Mouse (Mus musculus) liver, embryonic 11.5 days (tissue): ENCODE measurements around the gene Pold1. TPM values are rescaled to one million over a fixed set of nuclear protein-coding genes. Genes with fewer than 3 reads are reported as not detected.
A peak's percentile ranks its signal among the peaks of the same experiment; 100 is the strongest.

Source experiments
- ATAC-seq: fragments of 200-750 bp; cut with Nextera tagmentation; replicated peaks from 2 replicates; pipeline ENCODE4 v1.8.0; 2017; ENCODE audit warnings: moderate number of reproducible peaks, mild to moderate bottlenecking, moderate TSS enrichment, moderate library complexity; ENCODE audit not compliant: low FRiP score
- DNase-seq: peaks from one replicate; pipeline ENCODE4 v3.0.0-alpha.2; 2017; ENCODE audit warnings: low spot score
- H3K27ac ChIP-seq: fragments of 300-500 bp; sonication (generic); 2 replicates; pipeline ENCODE4 v1.5.1; 2014; ENCODE audit warnings: mild to moderate bottlenecking, low read depth, low read length, control low read depth
- H3K27me3 ChIP-seq: fragments of 300-500 bp; sonication (generic); replicated peaks from 2 replicates; pipeline ENCODE4 v1.6.1; 2014; ENCODE audit warnings: low read length, mixed read lengths; ENCODE audit not compliant: control insufficient read depth, insufficient read depth
- H3K36me3 ChIP-seq: fragments of 300-500 bp; sonication (generic); 2 replicates; pipeline ENCODE4 v1.6.1; 2014; ENCODE audit warnings: mild to moderate bottlenecking, low read length, moderate library complexity, mixed read lengths; ENCODE audit not compliant: control insufficient read depth, insufficient read depth
- H3K4me1 ChIP-seq: fragments of 300-500 bp; sonication (generic); replicated peaks from 2 replicates; pipeline ENCODE4 v1.6.1; 2014; ENCODE audit warnings: low read length, mixed read lengths; ENCODE audit not compliant: control insufficient read depth, insufficient read depth
- H3K4me2 ChIP-seq: fragments of 300-500 bp; sonication (generic); 2 replicates; pipeline ENCODE4 v1.6.1; 2014; ENCODE audit warnings: mild to moderate bottlenecking, control low read depth, moderate library complexity
- H3K4me3 ChIP-seq: fragments of 300-500 bp; sonication (generic); 2 replicates; pipeline ENCODE4 v1.5.1; 2014; ENCODE audit warnings: low read depth, low read length, control low read depth
- H3K9ac ChIP-seq: fragments of 300-500 bp; sonication (generic); 2 replicates; pipeline ENCODE4 v1.6.1; 2014; ENCODE audit warnings: low read depth, low read length, control low read depth
- H3K9me3 ChIP-seq: fragments of 300-500 bp; sonication (generic); 2 replicates; pipeline ENCODE4 v1.6.1; 2016; ENCODE audit warnings: low read length, inconsistent platforms, mixed read lengths; ENCODE audit not compliant: control insufficient read depth
- WGBS: fragments of 180-500 bp; shearing (Covaris S2); extraction: QIAGEN DNeasy Blood & Tissue Kit; methylation state at CpG from one replicate; pipeline ENCODE4 v1.1.7; 2014; 5-methylcytosine and 5-hydroxymethylcytosine counted together
- polyA plus RNA-seq: library from polyadenylated mRNA; unstranded; fragments of >200 nt; fragmentation: Nextera tagmentation; extraction: Ambion mirVana; gene quantifications from 2 replicates; pipeline ENCODE4 v1.2.1, GENCODE M21; 2014

Pold1 gene
- polyA plus RNA-seq, 1 experiment from 2014 or later = 119 TPM

- peak overlapping the region; percentile 78; the same call in 1 of the 2 replicates for H3K9ac ChIP-seq
- DNase-seq (no peak), ATAC-seq (no peak)
- H3K27ac ChIP-seq = no peak overlapping the region
- peak overlapping the region; percentile 5; the same call in 1 of the 2 replicates for H3K4me3 ChIP-seq
- peaks cover 23% of the 10 kb centered on the region for H3K36me3 ChIP-seq
- WGBS = 87% methylated on average over 12 of the region's 12 CpGs
- H3K9me3 ChIP-seq = no peaks in the 10 kb centered on the region
- peak overlapping the region; percentile 88 for H3K4me2 ChIP-seq
- H3K4me1 ChIP-seq = peaks cover 14% of the 10 kb centered on the region; the same call in 1 of the 2 replicates
- peaks cover under 1% of the 10 kb centered on the region; the same call in 1 of the 2 replicates for H3K27me3 ChIP-seq
These were observed 54.0 kb downstream of the Pold1 start for GRCm38 (mm10) chr7:44494681-44495080.

GRCm38 (mm10) chr7:44492166-44492826 lies 56.4 kb downstream of the Pold1 start:
- no peaks in the 10 kb centered on the region for H3K27me3 ChIP-seq
- 90% methylated on average over 21 of the region's 21 CpGs for WGBS
- no peak overlapping the region for H3K4me3 ChIP-seq
- DNase-seq (no peak), ATAC-seq (no peak)
- H3K4me1 ChIP-seq = peaks cover 14% of the 10 kb centered on the region; the same call in 1 of the 2 replicates
- no peak overlapping the region for H3K27ac ChIP-seq
- H3K9me3 ChIP-seq = no peaks in the 10 kb centered on the region
- H3K4me2 ChIP-seq = no peak overlapping the region
- H3K36me3 ChIP-seq = peaks cover 26% of the 10 kb centered on the region
- H3K9ac ChIP-seq = no peak overlapping the region

DNA sequence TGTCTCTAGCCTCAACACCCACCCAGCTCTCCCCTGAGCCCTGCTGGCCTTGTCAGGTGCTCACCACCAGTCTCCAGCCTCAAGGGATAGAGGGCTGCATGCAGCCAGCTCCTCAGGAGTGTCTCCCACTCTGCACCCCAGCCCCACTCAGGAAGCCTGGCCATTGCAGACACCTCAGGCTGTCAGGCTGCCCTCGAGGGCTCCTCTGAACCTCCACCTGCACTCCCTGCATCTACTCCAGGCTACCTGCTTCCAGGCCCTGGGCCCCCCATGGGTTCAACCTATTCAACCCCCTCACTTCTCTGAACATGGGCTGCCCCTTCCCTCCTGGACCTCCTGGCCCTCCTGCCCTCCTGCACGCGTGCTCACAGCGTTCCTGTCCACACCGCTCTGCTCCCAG lies 57.3 kb downstream of the Pold1 start:
- no peak for DNase-seq
- Histone ChIP-seq H3K4me3 (no peak overlapping the region), H3K4me2 (no peak overlapping the region)

DNA sequence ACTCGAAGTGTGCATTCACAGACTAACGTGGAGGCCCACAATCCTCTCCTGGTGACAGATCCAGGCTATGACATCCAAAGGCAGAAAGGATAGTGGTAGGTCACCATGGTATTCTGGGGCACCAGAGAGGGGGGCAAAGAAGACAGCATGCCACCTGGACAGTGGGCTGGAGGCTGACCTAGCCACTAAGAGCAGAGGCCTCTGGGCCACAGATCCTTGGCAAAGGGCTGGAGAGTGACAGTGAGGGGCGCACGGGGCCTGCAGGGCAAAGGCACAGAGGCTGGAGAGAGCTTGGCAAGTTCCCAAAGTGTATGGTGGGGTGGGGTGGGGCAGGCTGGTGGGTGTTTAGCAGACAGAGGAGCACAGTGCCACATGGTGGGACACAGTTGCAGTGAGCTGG lies 58.4 kb downstream of the Pold1 start:
- WGBS = 96% methylated on average over 4 of the region's 4 CpGs
- Histone ChIP-seq H3K4me1 (peaks cover 6% of the 10 kb centered on the region; the same call in 1 of the 2 replicates), H3K27me3 (no peaks in the 10 kb centered on the region), H3K9me3 (no peaks in the 10 kb centered on the region), H3K36me3 (peaks cover 26% of the 10 kb centered on the region), H3K27ac (no peak overlapping the region), H3K4me3 (no peak overlapping the region), H3K9ac (no peak overlapping the region), H3K4me2 (no peak overlapping the region)
- ATAC-seq = no peak; the same call in 1 of the 2 replicates
- DNase-seq = no peak

More for the DNA sequence above, 57.3 kb downstream of the Pold1 start:
- H3K27ac ChIP-seq = no peak overlapping the region
- H3K27me3 ChIP-seq = no peaks in the 10 kb centered on the region
- no peak for ATAC-seq
- no peak overlapping the region for H3K9ac ChIP-seq
- peaks cover 26% of the 10 kb centered on the region for H3K36me3 ChIP-seq
- peaks cover 10% of the 10 kb centered on the region; the same call in 1 of the 2 replicates for H3K4me1 ChIP-seq
- H3K9me3 ChIP-seq = no peaks in the 10 kb centered on the region
- WGBS = 95% methylated on average over 5 of the region's 5 CpGs

DNA sequence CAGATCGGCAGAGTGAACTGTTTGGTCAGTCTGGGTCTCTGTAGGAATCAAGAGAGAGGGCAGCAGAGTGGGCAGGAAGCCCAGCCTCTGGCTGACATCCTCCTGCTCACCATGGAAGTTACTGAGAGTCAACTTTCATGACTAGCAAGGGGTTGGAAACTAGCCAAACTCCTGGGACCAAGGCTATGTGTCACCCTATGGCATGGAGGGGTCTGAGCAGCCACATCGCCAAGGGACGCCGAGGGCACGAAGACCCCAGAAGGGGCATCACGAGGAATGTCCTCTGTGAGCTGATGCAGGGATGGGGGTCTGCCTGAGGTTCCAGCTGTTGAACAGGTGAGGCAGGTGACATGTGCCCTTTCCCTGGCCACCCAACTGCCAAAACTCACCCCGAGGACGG lies 60.1 kb downstream of the Pold1 start:
- DNase-seq = no peak
- H3K9ac ChIP-seq = no peak overlapping the region
- WGBS = 92% methylated on average over 8 of the region's 8 CpGs
- ATAC-seq = no peak
- no peaks in the 10 kb centered on the region for H3K9me3 ChIP-seq
- H3K27ac ChIP-seq = no peak overlapping the region
- no peaks in the 10 kb centered on the region for H3K27me3 ChIP-seq
- H3K4me2 ChIP-seq = no peak overlapping the region
- no peak overlapping the region for H3K4me3 ChIP-seq
- peaks cover 24% of the 10 kb centered on the region for H3K36me3 ChIP-seq
- H3K4me1 ChIP-seq = no peaks in the 10 kb centered on the region

- 85% methylated on average over 7 of the region's 7 CpGs for WGBS
- no peak for ATAC-seq
- Histone ChIP-seq H3K4me2 (no peak overlapping the region), H3K9me3 (no peaks in the 10 kb centered on the region), H3K4me1 (0 out of 2 replicates have a peak, but pooled peaks cover 4% of the 10 kb centered on the region), H3K27ac (no peak overlapping the region), H3K9ac (no peak overlapping the region), H3K36me3 (peaks cover 24% of the 10 kb centered on the region), H3K27me3 (no peaks in the 10 kb centered on the region), H3K4me3 (no peak overlapping the region)
- no peak for DNase-seq
These were observed 60.7 kb downstream of the Pold1 start for GRCm38 (mm10) chr7:44487936-44488335.

DNA sequence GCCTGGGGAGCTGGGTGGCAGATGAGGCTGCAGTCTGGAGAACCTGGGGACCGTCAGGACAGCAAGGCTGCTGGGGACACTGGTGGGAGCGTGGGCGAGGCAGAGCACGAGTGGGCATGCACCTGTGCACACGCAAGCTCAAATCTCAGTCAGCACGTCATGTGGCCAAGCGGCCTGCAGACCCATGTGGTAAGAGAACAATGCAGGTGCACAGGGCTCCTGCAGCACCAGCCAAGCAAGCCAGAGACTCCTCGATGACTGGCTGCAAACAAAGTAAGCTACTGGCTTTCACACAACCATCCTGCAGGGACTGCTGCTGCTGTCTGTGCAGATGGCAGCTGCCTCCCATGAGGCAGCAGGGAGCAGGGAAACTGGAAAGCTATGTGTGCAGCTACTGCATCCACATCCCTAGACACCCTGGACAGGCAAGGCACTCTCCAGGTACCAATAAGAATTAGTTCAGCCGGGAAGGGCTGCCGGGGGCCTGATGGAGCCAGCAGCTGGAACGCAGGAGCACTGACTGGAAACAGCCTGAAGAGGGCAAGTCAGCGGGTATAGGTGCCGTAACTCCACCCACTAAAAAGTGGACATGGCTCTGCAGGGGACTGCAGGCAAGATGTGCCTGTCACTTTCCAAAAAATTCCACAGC lies 61.6 kb downstream of the Pold1 start:
- H3K36me3 ChIP-seq = peaks cover 22% of the 10 kb centered on the region

GRCm38 (mm10) chr7:44485572-44486195 lies 63.0 kb downstream of the Pold1 start:
- peaks cover 11% of the 10 kb centered on the region; the same call in 1 of the 2 replicates for H3K36me3 ChIP-seq
- H3K27ac ChIP-seq = no peak overlapping the region
- H3K4me2 ChIP-seq = no peak overlapping the region
- DNase-seq = no peak
- peaks cover 11% of the 10 kb centered on the region for H3K4me1 ChIP-seq
- ATAC-seq = no peak
- no peak overlapping the region for H3K9ac ChIP-seq
- H3K27me3 ChIP-seq = peaks cover 11% of the 10 kb centered on the region
- no peaks in the 10 kb centered on the region for H3K9me3 ChIP-seq
- no peak overlapping the region for H3K4me3 ChIP-seq
- WGBS = 69% methylated on average over 6 of the region's 7 CpGs

More for the DNA sequence above, 61.6 kb downstream of the Pold1 start:
- 68% methylated on average over 13 of the region's 13 CpGs for WGBS
- Histone ChIP-seq H3K9me3 (no peaks in the 10 kb centered on the region), H3K4me3 (no peak overlapping the region), H3K4me2 (no peak overlapping the region), H3K4me1 (peaks cover 11% of the 10 kb centered on the region), H3K9ac (no peak overlapping the region), H3K27me3 (peaks cover 5% of the 10 kb centered on the region), H3K27ac (no peak overlapping the region)
- ATAC-seq (no peak), DNase-seq (no peak)
